Mouse (Mus musculus) myocyte (in vitro differentiated cells): ENCODE data around the gene Dda1.

ENCODE experiments used
- CEBPB ChIP-seq: IDR thresholded peaks from 2 replicates; pipeline ENCODE4 v1.6.1; 2011; ENCODE audit warnings: mild to moderate bottlenecking, moderate library complexity; ENCODE audit not compliant: poor library complexity, insufficient read depth, severe bottlenecking
- E2F4 ChIP-seq: IDR thresholded peaks from one replicate; pipeline ENCODE4 v1.6.1; 2011; ENCODE audit warnings: mild to moderate bottlenecking, control low read depth, moderate library complexity; ENCODE audit not compliant: insufficient read depth
- MAX ChIP-seq: IDR thresholded peaks from one replicate; pipeline ENCODE4 v1.6.1; 2011; ENCODE audit warnings: low read depth, mild to moderate bottlenecking, control low read depth
- POLR2A ChIP-seq: IDR thresholded peaks from one replicate; pipeline ENCODE4 v1.6.1; 2011; ENCODE audit warnings: low read depth, mild to moderate bottlenecking, control low read depth, moderate library complexity; ENCODE audit not compliant: insufficient read length
- POLR2AphosphoS2 ChIP-seq: IDR thresholded peaks from one replicate; pipeline ENCODE4 v1.6.1; 2011; ENCODE audit warnings: low read depth, control low read depth; ENCODE audit not compliant: insufficient read length
- SRF ChIP-seq: IDR thresholded peaks from one replicate; pipeline ENCODE4 v1.6.1; 2011; ENCODE audit warnings: low read depth; ENCODE audit not compliant: control insufficient read depth, insufficient read length
- USF1 ChIP-seq: IDR thresholded peaks from one replicate; pipeline ENCODE4 v1.6.1; 2011; ENCODE audit warnings: low read depth, mild to moderate bottlenecking, control low read depth, moderate library complexity

- TF ChIP-seq POLR2A, result no peak
- no peak for TF ChIP-seq MAX
- TF ChIP-seq USF1, result no peak
- no peak for TF ChIP-seq SRF
- TF ChIP-seq CEBPB, result no peak
- TF ChIP-seq E2F4, result no peak
- TF ChIP-seq POLR2AphosphoS2, result no peak
Observed at GRCm38 (mm10) chr8:71515043-71515442, 46.0 kb downstream of the Dda1 start.
